Mouse (Mus musculus) layer of hippocampus, postnatal 14 days (tissue): ENCODE measurements around the gene Marcks. TPM values are rescaled to one million over a fixed set of nuclear protein-coding genes. Genes with fewer than 3 reads are reported as not detected.
"Not testable (repeated sequence)": the region's sequence is repeated elsewhere in the genome, so short reads cannot be mapped to it uniquely, and the experiment has no call there.

Source experiments
- DNase-seq, 2 experiments: peaks; one replicate each; pipeline ENCODE4 v3.0.0; 2021 to 2022; ENCODE audit warnings: low spot score in 2 of 2, mixed read lengths in 1 of 2
- total RNA-seq, 2 experiments: library from RNA; stranded (reverse); gene quantifications; 2 replicates each; pipeline ENCODE4 v1.2.3; 2021

Gene Marcks
- total RNA-seq, 2 experiments from 2014 or later = 208 to 214 TPM

- DNase-seq = peak; percentile 93 to 95
Measured at GRCm38 (mm10) chr10:37136981-37137518, 1.7 kb downstream of the Marcks start.

- peak; percentile 41 to 60 for DNase-seq
Measured at GRCm38 (mm10) chr10:37135951-37136751, 2.6 kb downstream of the Marcks start.

- no peak for DNase-seq
Measured at GRCm38 (mm10) chr10:37133876-37134708, 4.6 kb downstream of the Marcks start.

GRCm38 (mm10) chr10:37132671-37133070 is 6.0 kb downstream of the Marcks start:
- no peak for DNase-seq

GRCm38 (mm10) chr10:37129652-37130051 is 9.1 kb downstream of the Marcks start:
- no peak for DNase-seq

- DNase-seq = no peak
Measured at GRCm38 (mm10) chr10:37115329-37115728, 23.4 kb downstream of the Marcks start.

- no peak for DNase-seq
Measured at GRCm38 (mm10) chr10:37112812-37113211, 25.9 kb downstream of the Marcks start.

GRCm38 (mm10) chr10:37112362-37112761 is 26.4 kb downstream of the Marcks start:
- DNase-seq = no peak

- no peak for DNase-seq
Measured at GRCm38 (mm10) chr10:37111432-37111831, 27.3 kb downstream of the Marcks start.

GRCm38 (mm10) chr10:37106871-37107627 is 31.7 kb downstream of the Marcks start:
- no peak for DNase-seq

GRCm38 (mm10) chr10:37106303-37106702 is 32.4 kb downstream of the Marcks start:
- DNase-seq = no peak

- DNase-seq = no peak
Measured at GRCm38 (mm10) chr10:37102227-37103080, 36.3 kb downstream of the Marcks start.

- DNase-seq = peak in 1 of 2 experiments; percentile 4
Measured at GRCm38 (mm10) chr10:37101733-37102132, 37.0 kb downstream of the Marcks start.

- no peak for DNase-seq
Measured at GRCm38 (mm10) chr10:37096529-37096928, 42.2 kb downstream of the Marcks start.

GRCm38 (mm10) chr10:37095803-37096202 is 42.9 kb downstream of the Marcks start:
- no peak for DNase-seq

GRCm38 (mm10) chr10:37093306-37093705 is 45.4 kb downstream of the Marcks start:
- DNase-seq = no peak

- DNase-seq = no peak
Measured at GRCm38 (mm10) chr10:37090411-37090810, 48.3 kb downstream of the Marcks start.

GRCm38 (mm10) chr10:37084071-37084470 is 54.6 kb downstream of the Marcks start:
- not testable (repeated sequence) for DNase-seq
